Mouse (Mus musculus): ENCODE data around the gene Zfp865.

DNA sequence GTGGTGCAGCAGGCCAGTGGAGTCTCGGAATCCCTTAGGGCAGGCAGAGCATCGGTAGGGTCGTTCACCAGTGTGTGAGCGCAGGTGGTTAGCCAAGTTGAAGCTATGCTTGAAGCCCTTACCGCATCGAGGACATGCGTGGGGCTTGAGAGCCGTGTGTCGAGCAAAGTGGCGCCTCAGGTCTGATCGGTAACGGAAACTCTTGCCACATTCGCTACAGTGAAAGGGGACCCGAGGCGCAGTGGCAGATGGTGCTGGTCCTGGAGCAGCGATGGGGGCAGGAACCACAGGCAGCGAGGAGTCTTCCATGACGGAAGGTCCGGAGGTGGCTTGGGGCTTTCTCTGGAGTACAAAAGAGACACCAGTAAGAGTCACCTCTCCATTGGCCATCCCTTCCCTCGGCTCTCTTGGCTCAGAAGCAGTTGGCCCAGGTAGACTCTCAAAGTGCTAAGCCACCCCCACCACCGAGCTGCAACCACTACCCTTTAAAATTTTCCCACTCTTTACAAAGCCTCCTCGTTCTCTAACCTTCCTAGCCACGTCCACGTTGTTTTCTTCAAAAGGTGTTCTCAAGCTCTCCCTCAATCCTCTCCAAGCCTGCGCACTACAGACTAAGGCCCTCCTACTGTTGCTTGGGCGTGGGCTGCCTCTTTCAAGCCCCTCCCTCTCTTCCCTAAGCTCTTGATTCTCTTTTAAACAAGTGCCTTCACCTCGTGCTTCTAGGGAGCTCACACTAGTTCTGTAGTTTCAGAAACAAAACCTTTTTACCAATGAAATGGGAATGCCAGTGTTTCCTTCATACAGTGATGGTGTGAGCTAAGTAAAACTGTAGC is 7.3 kb upstream of the Zfp865 start:
- TF ChIP-seq CTCF (IDR thresholded peaks at IDR 0.05; ENCODE audit: extremely low read depth, insufficient read depth, insufficient read length, insufficient replicate concordance) (no peak), POLR2A (IDR thresholded peaks at IDR 0.05; ENCODE audit: low read depth, low read length) (no peak)
